Comparison of ENCODE assay signal across 21 mouse cellular contexts in the genomic region with DNA sequence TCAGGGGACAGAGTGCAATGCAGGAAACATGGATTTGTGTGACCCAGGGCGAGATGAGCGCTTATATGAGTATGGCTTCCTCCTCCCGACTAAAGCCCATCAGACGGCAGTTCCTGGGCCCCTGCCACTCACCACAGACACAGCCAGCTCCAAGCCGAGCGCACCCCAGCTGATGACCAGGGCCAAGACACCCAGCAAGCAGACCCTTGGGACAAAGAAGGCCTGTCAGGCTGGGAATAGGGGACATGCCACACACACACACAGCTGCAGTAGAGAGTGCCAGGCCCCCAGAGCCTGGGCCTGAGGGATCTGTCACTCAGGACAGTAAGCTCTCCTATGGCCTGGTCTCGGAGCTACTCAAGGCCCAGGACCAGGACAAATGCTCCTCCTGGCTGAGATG. TPM values are rescaled to one million over a fixed set of nuclear protein-coding genes. Genes with fewer than 3 reads are reported as not detected.
A peak's percentile ranks its signal among the peaks of the same experiment; 100 is the strongest.
DNase-seq lines count a peak whose midpoint lies in the region; ATAC-seq lines count a peak whose summit lies in the region.
"Had no signal": no experiment of that assay in that cellular context is flagged by ENCODE, and none has a peak within 500 bp of the region (broad histone marks: within the 10 kb centered on the region; RNA-seq: fewer than 3 reads in every experiment).

No protein-coding gene starts in this region.

- DNase-seq in cerebellum, adult 9-11 months = peak; percentile 30
- no peak for DNase-seq in cerebellum, adult 18-20 months
- DNase-seq in heart, adult 11 months = peak; percentile 88
- DNase-seq in heart, postnatal 4 days = no peak
- DNase-seq in layer of hippocampus, adult 9-11 months = peak; percentile 72
- DNase-seq in layer of hippocampus, adult 18-20 months (ENCODE audit: low spot score in 2 of 2) = no peak
- no peak for DNase-seq in neural tube, embryonic 10.5 days (ENCODE audit: extremely low spot score, low spot score)
- DNase-seq: adrenal gland, adult 8-10 months; adrenal gland, postnatal 25 days; cerebellum, adult 2 months; cerebellum, postnatal 14 days; gastrocnemius, postnatal 10 days; gastrocnemius, postnatal 36 days had no signal

- 92% methylated on average over 7 of the region's 7 CpGs for WGBS in neural tube, embryonic 13.5 days

- no peak overlapping the region for H3K4me3 ChIP-seq in neural tube, embryonic 13.5 days
- H3K4me3 ChIP-seq: embryonic facial prominence, embryonic 12.5 days; embryonic facial prominence, embryonic 15.5 days; hindbrain, embryonic 10.5 days had no signal

- no peak overlapping the region for H3K4me2 ChIP-seq in neural tube, embryonic 13.5 days
- H3K4me2 ChIP-seq: embryonic facial prominence, embryonic 12.5 days; embryonic facial prominence, embryonic 15.5 days; heart, embryonic 11.5 days; hindbrain, embryonic 14.5 days had no signal

- H3K4me1 ChIP-seq in neural tube, embryonic 13.5 days (replicated peaks) = peaks cover 25% of the 10 kb centered on the region
- H3K4me1 ChIP-seq: embryonic facial prominence, embryonic 12.5 days; embryonic facial prominence, embryonic 15.5 days had no signal

- 0 out of 2 replicates have a peak overlapping the region, but pooled peaks have one; percentile 6 for H3K27ac ChIP-seq in neural tube, embryonic 13.5 days (replicated peaks)
- H3K27ac ChIP-seq: embryonic facial prominence, embryonic 12.5 days; embryonic facial prominence, embryonic 15.5 days; hindbrain, embryonic 10.5 days; hindbrain, embryonic 14.5 days had no signal

- no peaks in the 10 kb centered on the region for H3K9me3 ChIP-seq in neural tube, embryonic 13.5 days
- H3K9me3 ChIP-seq: embryonic facial prominence, embryonic 12.5 days; embryonic facial prominence, embryonic 15.5 days had no signal

- no peaks in the 10 kb centered on the region for H3K27me3 ChIP-seq in neural tube, embryonic 13.5 days
- H3K27me3 ChIP-seq: embryonic facial prominence, embryonic 12.5 days; embryonic facial prominence, embryonic 15.5 days had no signal

- no peak for ATAC-seq in neural tube, embryonic 13.5 days (ENCODE audit: low read depth)
- ATAC-seq: activated CD4-positive, CD25-positive, alpha-beta regulatory T cell, adult 4 months; forebrain, embryonic 14.5 days had no signal

- H3K9ac ChIP-seq in neural tube, embryonic 13.5 days = no peak overlapping the region
- H3K9ac ChIP-seq: embryonic facial prominence, embryonic 12.5 days; embryonic facial prominence, embryonic 15.5 days; hindbrain, embryonic 14.5 days had no signal

- H3K36me3 ChIP-seq in neural tube, embryonic 13.5 days = peaks cover 98% of the 10 kb centered on the region

RNA-seq across cellular contexts. Expression of a gene that starts 15.4 kb away (rescaled TPM):
- total RNA-seq in heart, postnatal 4 days (2021) = 10 to 100 TPM; 83.0 to 90.4 TPM
- 100 to 1,000 TPM; 182 to 186 TPM for total RNA-seq in layer of hippocampus, adult 18-20 months (2021)
- 68.5 and 72.3 TPM in 2 replicates for polyA plus RNA-seq in neural tube, embryonic 13.5 days (2015; fragmentation: Nextera tagmentation; extraction: Ambion mirVana)

RNA-seq across cellular contexts. Expression of a gene that starts 26.3 kb away (rescaled TPM):
- total RNA-seq in heart, postnatal 4 days (2021) = 10 to 100 TPM; 11.6 to 12.1 TPM
- 10 to 100 TPM; 19.3 to 21.2 TPM for total RNA-seq in layer of hippocampus, adult 18-20 months (2021)
- polyA plus RNA-seq in neural tube, embryonic 13.5 days (2015; fragmentation: Nextera tagmentation; extraction: Ambion mirVana) = 17.6 and 20.6 TPM in 2 replicates

Comparison
In these comparisons a context has a peak if more than half of its experiments do, and no peak if none do; other contexts are left out.
1. DNase-seq: peak in cerebellum, adult 9-11 months (single experiment), heart, adult 11 months (single experiment) and layer of hippocampus, adult 9-11 months (single experiment); none in cerebellum, adult 18-20 months (0 of 2), heart, postnatal 4 days (single experiment), layer of hippocampus, adult 18-20 months (0 of 2) and neural tube, embryonic 10.5 days (single experiment).